Mouse (Mus musculus): Measurements from ENCODE around the gene Tgfbr3. TPM values are rescaled to one million over a fixed set of nuclear protein-coding genes. Genes with fewer than 3 reads are reported as not detected.

Gene Tgfbr3
- total RNA-seq, 2 experiments from 2014 or later: 18.2 to 21.0 TPM

- no peak for DNase-seq (ENCODE audit: low spot score in 2 of 2)
These were observed 203.3 kb downstream of the Tgfbr3 start for GRCm38 (mm10) chr5:107086166-107086565.

GRCm38 (mm10) chr5:107084431-107084830, 205.0 kb downstream of the Tgfbr3 start:
- no peak for DNase-seq (ENCODE audit: low spot score in 2 of 2)

GRCm38 (mm10) chr5:107082011-107082410, 207.4 kb downstream of the Tgfbr3 start:
- DNase-seq (ENCODE audit: low spot score in 2 of 2): no peak

- no peak for DNase-seq (ENCODE audit: low spot score in 2 of 2)
These were observed 208.3 kb downstream of the Tgfbr3 start for GRCm38 (mm10) chr5:107080986-107081624.

DNA sequence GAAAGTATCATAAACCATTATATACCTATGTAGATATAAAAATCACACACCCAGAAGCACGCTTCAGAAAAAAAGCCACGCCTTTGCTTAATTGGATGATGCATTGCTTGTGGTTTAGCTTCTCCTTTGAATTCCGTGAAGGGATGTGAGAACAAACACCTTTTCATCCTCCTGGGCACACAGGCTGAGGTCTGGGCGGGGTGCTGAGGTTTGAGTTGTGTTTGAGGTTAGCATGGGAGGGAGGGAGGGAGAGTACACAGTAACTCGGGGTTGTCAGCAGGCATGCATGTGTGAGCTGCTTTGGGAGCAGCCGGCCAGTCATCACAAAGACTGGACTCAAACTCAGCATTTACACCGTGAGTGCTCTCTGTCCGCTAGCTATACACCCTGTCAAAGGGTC, 209.5 kb downstream of the Tgfbr3 start:
- DNase-seq (ENCODE audit: low spot score in 2 of 2): no peak

- peak; percentile 55 to 73 for DNase-seq (ENCODE audit: low spot score in 2 of 2)
These were observed 210.2 kb downstream of the Tgfbr3 start for GRCm38 (mm10) chr5:107079146-107079638.

DNA sequence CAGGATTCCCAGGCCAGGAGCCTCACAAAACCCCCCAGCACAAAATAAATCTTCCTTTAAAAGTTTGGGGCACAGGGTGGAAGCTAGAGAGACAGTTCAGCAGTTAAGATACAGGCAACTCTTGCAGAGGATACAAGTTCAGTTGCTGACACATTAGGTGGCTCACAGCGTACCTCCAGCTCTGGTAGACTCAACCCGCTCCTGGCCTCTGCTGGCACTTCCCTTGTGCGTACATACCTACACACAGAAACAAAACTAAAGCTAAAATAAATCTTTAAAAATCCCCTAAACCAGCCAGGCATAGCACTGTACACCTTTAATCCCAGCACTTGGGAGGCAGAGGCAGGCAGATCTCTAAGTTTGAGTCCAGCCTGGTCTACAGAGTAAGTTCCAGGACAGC, 211.1 kb downstream of the Tgfbr3 start:
- DNase-seq (ENCODE audit: low spot score in 2 of 2): no peak

DNA sequence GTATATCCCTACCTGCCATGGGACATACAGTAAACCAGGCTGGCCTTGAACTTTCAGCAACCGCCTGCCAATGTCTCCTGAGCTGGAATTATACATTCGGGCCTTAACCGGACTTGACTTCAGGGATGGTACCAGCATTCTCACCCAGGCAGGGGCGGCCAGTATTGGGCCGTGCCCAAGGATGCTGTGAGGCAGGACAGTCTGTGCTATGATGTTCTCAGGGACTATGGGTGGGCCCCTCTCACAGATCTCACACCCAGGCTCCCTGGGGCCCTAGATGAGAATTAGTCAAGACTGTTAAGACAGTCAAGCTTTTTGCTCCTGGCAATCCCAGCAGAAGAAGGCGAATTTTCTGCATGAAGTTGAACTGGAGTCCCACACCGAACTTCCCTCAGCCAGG, 211.5 kb downstream of the Tgfbr3 start:
- DNase-seq (ENCODE audit: low spot score in 2 of 2): no peak

- no peak for DNase-seq (ENCODE audit: low spot score in 2 of 2)
These were observed 214.3 kb downstream of the Tgfbr3 start for GRCm38 (mm10) chr5:107074980-107075583.

GRCm38 (mm10) chr5:107074350-107074749, 215.1 kb downstream of the Tgfbr3 start:
- DNase-seq (ENCODE audit: low spot score in 2 of 2): no peak

DNA sequence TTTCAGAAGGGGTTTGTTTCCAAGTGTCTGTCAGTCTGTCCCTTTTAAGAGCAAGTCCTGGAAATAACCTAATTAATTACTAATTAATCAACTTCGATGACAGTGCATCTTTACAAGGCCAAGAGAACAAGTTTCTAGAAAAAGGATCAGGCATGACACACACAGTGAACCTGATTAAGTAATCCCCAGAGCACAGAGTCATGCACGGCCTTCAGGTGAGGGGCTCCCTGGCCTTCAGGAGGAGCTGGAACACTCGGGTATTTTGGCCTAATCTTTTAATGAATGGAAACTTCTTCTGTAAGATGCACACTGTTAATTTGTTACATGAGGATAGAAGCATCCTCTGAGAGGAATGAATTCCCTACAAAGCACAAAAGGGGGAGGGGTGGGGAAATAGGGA, 215.9 kb downstream of the Tgfbr3 start:
- DNase-seq (ENCODE audit: low spot score in 2 of 2): no peak

- no peak for DNase-seq (ENCODE audit: low spot score in 2 of 2)
These were observed 221.3 kb downstream of the Tgfbr3 start for GRCm38 (mm10) chr5:107068146-107068545.

DNA sequence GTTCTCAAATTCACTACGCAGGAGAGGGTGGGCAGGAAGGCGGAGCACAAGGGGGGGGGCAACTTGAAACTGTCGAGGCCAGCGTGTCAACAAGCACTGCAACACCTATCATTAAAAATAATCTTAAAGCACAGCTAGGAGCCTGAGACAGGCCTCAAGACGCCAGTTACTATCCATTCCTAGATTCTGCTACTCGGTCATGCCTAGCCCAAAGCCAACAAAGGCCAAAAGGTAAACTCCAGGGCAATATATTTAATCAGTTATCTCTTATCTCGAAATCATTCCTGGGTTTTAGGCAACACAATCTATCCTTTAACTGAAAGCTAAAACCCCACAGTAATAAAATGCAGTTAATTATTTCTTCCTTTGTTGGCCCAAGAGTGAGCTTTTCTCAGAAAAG, 221.9 kb downstream of the Tgfbr3 start:
- DNase-seq (ENCODE audit: low spot score in 2 of 2): no peak

- DNase-seq (ENCODE audit: low spot score in 2 of 2): no peak
These were observed 224.5 kb downstream of the Tgfbr3 start for GRCm38 (mm10) chr5:107064922-107065321.

DNA sequence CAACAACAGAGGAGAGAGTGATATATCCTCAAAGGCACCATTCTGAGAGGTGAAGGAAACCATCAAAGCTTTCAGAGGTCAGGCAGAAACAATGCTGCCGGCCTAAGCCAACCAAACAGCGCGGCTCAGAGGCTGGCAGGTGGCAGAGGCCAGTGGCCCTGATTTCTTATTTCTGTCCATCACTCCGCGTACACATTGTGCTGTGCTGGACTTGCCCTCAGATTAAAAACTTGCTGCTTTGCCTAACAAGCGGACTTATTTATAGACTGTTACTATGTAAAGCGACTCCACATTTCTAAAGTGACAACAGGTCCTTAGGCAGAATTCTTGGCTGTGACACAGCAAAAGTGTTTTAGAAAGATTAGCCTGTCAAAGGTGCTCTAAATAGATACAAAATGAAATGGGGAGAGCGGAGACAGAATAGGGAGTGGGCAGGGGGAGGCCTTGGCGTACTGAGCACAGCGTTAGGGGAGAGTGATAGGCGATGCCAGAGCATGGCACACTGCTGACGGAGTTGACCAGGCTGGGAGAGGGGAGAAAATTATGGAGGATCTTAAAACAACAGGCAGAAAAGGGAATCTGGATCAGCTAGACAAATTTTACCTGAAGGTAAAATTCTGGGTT, 227.1 kb downstream of the Tgfbr3 start:
- DNase-seq (ENCODE audit: low spot score in 2 of 2): no peak

DNA sequence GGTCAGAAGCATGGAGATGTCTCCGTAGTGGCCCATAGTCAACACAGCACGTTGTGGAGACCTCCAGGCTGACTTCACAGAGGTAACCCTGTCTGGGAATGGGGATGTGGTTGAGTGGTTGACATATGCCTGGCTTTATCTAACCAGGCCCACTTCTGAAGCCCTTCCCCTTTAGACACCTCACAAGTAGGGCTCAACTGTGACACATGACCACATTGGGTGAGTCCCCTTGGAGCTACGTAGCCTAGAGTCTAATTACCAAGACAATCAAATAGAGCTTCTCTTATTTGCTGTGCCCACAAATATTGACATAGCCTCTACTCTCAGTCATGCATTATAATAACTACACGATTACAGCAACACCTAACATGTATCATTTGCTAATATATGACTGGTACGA, 229.9 kb downstream of the Tgfbr3 start:
- DNase-seq (ENCODE audit: low spot score in 2 of 2): no peak

DNA sequence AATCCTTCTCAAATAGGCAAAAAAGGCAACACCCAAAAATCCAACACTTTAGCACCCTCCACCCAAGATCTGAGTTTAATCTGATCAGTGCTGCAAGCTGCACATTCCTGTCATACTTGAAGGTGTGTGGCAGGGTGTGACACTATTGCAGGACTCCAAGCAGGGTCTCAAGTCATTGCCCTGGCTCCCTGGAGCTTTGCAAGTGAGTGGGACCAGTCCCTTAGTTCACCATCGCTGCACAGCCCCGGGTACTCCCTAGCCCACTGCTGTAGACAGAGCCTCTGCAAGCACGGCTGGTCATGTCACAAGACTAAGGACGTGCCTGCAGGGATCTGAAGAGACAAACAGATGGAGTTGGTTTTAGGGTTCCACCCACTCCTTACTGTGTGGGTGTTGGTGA, 230.8 kb downstream of the Tgfbr3 start:
- no peak for DNase-seq (ENCODE audit: low spot score in 2 of 2)

Other genes with a start within 250 kb of the Tgfbr3 start
- gene Brdt, start 41.5 kb upstream of the Tgfbr3 start, total RNA-seq (2021): 10 to 100 TPM; 15.5 to 16.2 TPM
- 10 to 100 TPM; 59.1 to 60.8 TPM for gene Ephx4, start 113.1 kb upstream of the Tgfbr3 start, total RNA-seq (2021)
- gene Lpcat2b, start 141.9 kb upstream of the Tgfbr3 start, total RNA-seq (2021): under 1 TPM; 0.10 to 0.18 TPM
- 100 to 1,000 TPM; 105 to 115 TPM for gene Btbd8, start 148.4 kb upstream of the Tgfbr3 start, total RNA-seq (2021)
- gene Gm42669, start 218.0 kb upstream of the Tgfbr3 start, total RNA-seq (2021): under 1 TPM; 0.18 to 0.20 TPM
- gene 1700028K03Rik, start 245.1 kb upstream of the Tgfbr3 start, total RNA-seq (2021): under 1 TPM; 0.28 to 0.54 TPM

All from layer of hippocampus, adult 18-20 months (tissue).